Mouse (Mus musculus): ENCODE data around the gene Cyp27b1. TPM values are rescaled to one million over a fixed set of nuclear protein-coding genes. Genes with fewer than 3 reads are reported as not detected.

Gene Cyp27b1
- polyA plus RNA-seq, 1 experiment = 0.32 TPM

- Histone ChIP-seq H3K4me1 (replicated peaks; ENCODE audit: control insufficient read depth, insufficient read depth, low read length) (peaks cover 40% of the 10 kb centered on the region), H3K27ac (ENCODE audit: control insufficient read depth, insufficient read depth, low read length) (no peak overlapping the region), H3K36me3 (ENCODE audit: control insufficient read depth, insufficient read depth, low read length) (no peaks in the 10 kb centered on the region), H3K27me3 (ENCODE audit: control insufficient read depth, insufficient read depth, low read length) (no peaks in the 10 kb centered on the region), H3K4me3 (ENCODE audit: control insufficient read depth, insufficient read depth, low read length) (no peak overlapping the region)
- DNase-seq = no peak
- TF ChIP-seq CTCF (IDR thresholded peaks at IDR 0.05; ENCODE audit: borderline replicate concordance, control insufficient read depth, extremely low read depth, insufficient read depth, low read length, poor library complexity) (no peak), POLR2A (IDR thresholded peaks at IDR 0.05; ENCODE audit: control insufficient read depth, extremely low read depth, insufficient read depth, low read length, poor library complexity) (no peak)
- WGBS = 96% methylated on average over 1 of the region's 1 CpGs
Measured at GRCm38 (mm10) chr10:127073981-127074380, 25.9 kb downstream of the Cyp27b1 start.

- peak within 1 kb of the TSS; percentile 73 for H3K27ac ChIP-seq (ENCODE audit: control insufficient read depth, insufficient read depth, low read length)
- peaks cover 29% of the 10 kb centered on the region for H3K4me1 ChIP-seq (replicated peaks; ENCODE audit: control insufficient read depth, insufficient read depth, low read length)
- TF ChIP-seq CTCF (IDR thresholded peaks at IDR 0.05; ENCODE audit: borderline replicate concordance, control insufficient read depth, extremely low read depth, insufficient read depth, low read length, poor library complexity) (peak; percentile 80; the same call in 1 of the 2 replicates), POLR2A (IDR thresholded peaks at IDR 0.05; ENCODE audit: control insufficient read depth, extremely low read depth, insufficient read depth, low read length, poor library complexity) (peak; percentile 77)
- WGBS = 7% methylated on average over 9 of the region's 9 CpGs
- H3K27me3 ChIP-seq (ENCODE audit: control insufficient read depth, insufficient read depth, low read length) = no peaks in the 10 kb centered on the region
- peak; percentile 90 for DNase-seq
- peaks cover 6% of the 10 kb centered on the region; the same call in 1 of the 2 replicates for H3K36me3 ChIP-seq (ENCODE audit: control insufficient read depth, insufficient read depth, low read length)
- peak within 1 kb of the TSS; percentile 80 for H3K4me3 ChIP-seq (ENCODE audit: control insufficient read depth, insufficient read depth, low read length)
Measured at GRCm38 (mm10) chr10:127075080-127075479, 27.0 kb downstream of the Cyp27b1 start, which contains the start of gene Agap2. Agap2 (plus strand) TSS chr10:127075284.

- Histone ChIP-seq H3K36me3 (ENCODE audit: control insufficient read depth, insufficient read depth, low read length) (peaks cover 9% of the 10 kb centered on the region; the same call in 1 of the 2 replicates), H3K27me3 (ENCODE audit: control insufficient read depth, insufficient read depth, low read length) (no peaks in the 10 kb centered on the region), H3K4me3 (ENCODE audit: control insufficient read depth, insufficient read depth, low read length) (peak overlapping the region; percentile 80), H3K4me1 (replicated peaks; ENCODE audit: control insufficient read depth, insufficient read depth, low read length) (peaks cover 24% of the 10 kb centered on the region), H3K27ac (ENCODE audit: control insufficient read depth, insufficient read depth, low read length) (peak overlapping the region; percentile 73)
- no peak for DNase-seq
- TF ChIP-seq POLR2A (IDR thresholded peaks at IDR 0.05; ENCODE audit: control insufficient read depth, extremely low read depth, insufficient read depth, low read length, poor library complexity) = no peak
- TF ChIP-seq CTCF (IDR thresholded peaks at IDR 0.05; ENCODE audit: borderline replicate concordance, control insufficient read depth, extremely low read depth, insufficient read depth, low read length, poor library complexity) = no peak
- 3% methylated on average over 8 of the region's 8 CpGs for WGBS
Measured at GRCm38 (mm10) chr10:127075651-127076050, 27.6 kb downstream of the Cyp27b1 start.

GRCm38 (mm10) chr10:127076082-127076481 is 28.0 kb downstream of the Cyp27b1 start:
- Histone ChIP-seq H3K27ac (ENCODE audit: control insufficient read depth, insufficient read depth, low read length) (peak overlapping the region; percentile 73; the same call in 1 of the 2 replicates), H3K36me3 (ENCODE audit: control insufficient read depth, insufficient read depth, low read length) (peaks cover 9% of the 10 kb centered on the region; the same call in 1 of the 2 replicates), H3K27me3 (ENCODE audit: control insufficient read depth, insufficient read depth, low read length) (no peaks in the 10 kb centered on the region), H3K4me3 (ENCODE audit: control insufficient read depth, insufficient read depth, low read length) (peak overlapping the region; percentile 80), H3K4me1 (replicated peaks; ENCODE audit: control insufficient read depth, insufficient read depth, low read length) (peaks cover 22% of the 10 kb centered on the region)
- TF ChIP-seq POLR2A (IDR thresholded peaks at IDR 0.05; ENCODE audit: control insufficient read depth, extremely low read depth, insufficient read depth, low read length, poor library complexity) (no peak), CTCF (IDR thresholded peaks at IDR 0.05; ENCODE audit: borderline replicate concordance, control insufficient read depth, extremely low read depth, insufficient read depth, low read length, poor library complexity) (no peak)
- 11% methylated on average over 4 of the region's 4 CpGs for WGBS
- DNase-seq = peak; percentile 72

GRCm38 (mm10) chr10:127077515-127077914 is 29.5 kb downstream of the Cyp27b1 start:
- DNase-seq = no peak
- no peak for TF ChIP-seq CTCF (IDR thresholded peaks at IDR 0.05; ENCODE audit: borderline replicate concordance, control insufficient read depth, extremely low read depth, insufficient read depth, low read length, poor library complexity)
- no peak for TF ChIP-seq POLR2A (IDR thresholded peaks at IDR 0.05; ENCODE audit: control insufficient read depth, extremely low read depth, insufficient read depth, low read length, poor library complexity)
- H3K4me3 ChIP-seq (ENCODE audit: control insufficient read depth, insufficient read depth, low read length) = no peak overlapping the region
- 90% methylated on average over 10 of the region's 10 CpGs for WGBS
- no peak overlapping the region for H3K27ac ChIP-seq (ENCODE audit: control insufficient read depth, insufficient read depth, low read length)
- peaks cover 22% of the 10 kb centered on the region for H3K4me1 ChIP-seq (replicated peaks; ENCODE audit: control insufficient read depth, insufficient read depth, low read length)
- H3K36me3 ChIP-seq (ENCODE audit: control insufficient read depth, insufficient read depth, low read length) = peaks cover 9% of the 10 kb centered on the region; the same call in 1 of the 2 replicates
- H3K27me3 ChIP-seq (ENCODE audit: control insufficient read depth, insufficient read depth, low read length) = no peaks in the 10 kb centered on the region

- Histone ChIP-seq H3K4me1 (replicated peaks; ENCODE audit: control insufficient read depth, insufficient read depth, low read length) (peaks cover 22% of the 10 kb centered on the region), H3K27ac (ENCODE audit: control insufficient read depth, insufficient read depth, low read length) (no peak overlapping the region), H3K4me3 (ENCODE audit: control insufficient read depth, insufficient read depth, low read length) (no peak overlapping the region), H3K36me3 (ENCODE audit: control insufficient read depth, insufficient read depth, low read length) (peaks cover 13% of the 10 kb centered on the region), H3K27me3 (ENCODE audit: control insufficient read depth, insufficient read depth, low read length) (no peaks in the 10 kb centered on the region)
- TF ChIP-seq POLR2A (IDR thresholded peaks at IDR 0.05; ENCODE audit: control insufficient read depth, extremely low read depth, insufficient read depth, low read length, poor library complexity) (no peak), CTCF (IDR thresholded peaks at IDR 0.05; ENCODE audit: borderline replicate concordance, control insufficient read depth, extremely low read depth, insufficient read depth, low read length, poor library complexity) (no peak)
- no peak for DNase-seq
- WGBS = 81% methylated on average over 12 of the region's 12 CpGs
Measured at GRCm38 (mm10) chr10:127078001-127078676, 30.1 kb downstream of the Cyp27b1 start.

All from thymus, adult 2 months (tissue).